In the genomic region with DNA sequence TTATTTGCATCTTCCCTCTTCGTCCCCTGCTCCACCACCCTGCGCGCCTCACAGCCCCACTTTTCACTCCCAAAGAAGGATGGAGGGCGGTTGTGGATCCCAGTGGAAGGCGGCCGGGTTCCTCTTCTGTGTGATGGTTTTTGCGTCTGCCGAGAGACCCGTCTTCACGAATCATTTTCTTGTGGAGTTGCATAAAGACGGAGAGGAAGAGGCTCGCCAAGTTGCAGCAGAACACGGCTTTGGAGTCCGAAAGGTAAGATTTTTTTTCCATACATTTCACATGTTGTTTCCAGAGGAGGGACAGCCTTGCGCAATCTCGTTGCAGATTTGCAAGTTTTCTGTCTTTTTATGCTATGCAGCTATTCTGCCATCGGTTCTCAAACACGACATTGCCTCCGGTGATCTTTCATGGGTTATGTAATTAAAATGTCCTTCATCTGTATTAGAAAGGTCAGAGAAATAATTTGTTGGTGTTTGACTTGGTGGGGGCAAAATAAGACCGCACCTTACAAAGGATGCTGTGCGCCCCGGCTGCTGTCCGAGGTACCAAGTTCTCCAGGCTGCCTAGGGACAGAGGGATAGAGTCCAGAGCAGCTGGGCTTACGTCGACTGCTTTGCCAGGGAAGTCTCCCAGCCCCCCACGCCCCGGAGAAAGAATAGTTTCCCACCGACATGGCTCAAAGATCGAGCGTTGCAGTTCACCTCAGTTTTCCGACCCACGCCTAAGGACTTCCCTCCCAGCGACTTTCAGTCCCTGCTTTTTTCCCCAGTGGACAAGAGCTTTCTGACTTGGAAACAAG, we compare ENCODE assay signal across 9 mouse cellular contexts. TPM values are rescaled to one million over a fixed set of nuclear protein-coding genes. Genes with fewer than 3 reads are reported as not detected.
DNase-seq lines count a peak whose midpoint lies in the region; ATAC-seq and TF ChIP-seq lines count a peak whose summit lies in the region.
"Had no signal": no experiment of that assay in that cellular context is flagged by ENCODE, and none has a peak within 500 bp of the region (broad histone marks: within the 10 kb centered on the region; RNA-seq: fewer than 3 reads in every experiment).

No protein-coding gene starts in this region.

- ATAC-seq in hindbrain, embryonic 12.5 days (ENCODE audit: low FRiP score): 0 out of 2 replicates have a peak, but pooled peaks have one; percentile 21
- no peak for ATAC-seq in liver, embryonic 15.5 days (ENCODE audit: insufficient read depth)

- peak overlapping the region; percentile 65 for H3K9ac ChIP-seq in hindbrain, embryonic 12.5 days
- no peak overlapping the region for H3K9ac ChIP-seq in liver, embryonic 15.5 days

- H3K9me3 ChIP-seq in E14TG2a.4 (ENCODE audit: low read length): no peaks in the 10 kb centered on the region
- H3K9me3 ChIP-seq in hindbrain, embryonic 12.5 days (replicated peaks): no peaks in the 10 kb centered on the region
- no peaks in the 10 kb centered on the region for H3K9me3 ChIP-seq in liver, embryonic 15.5 days (replicated peaks)

- TF ChIP-seq CTCF in E14TG2a.4 (conservative IDR thresholded peaks at IDR 0.05; ENCODE audit: low read length): no peak
- TF ChIP-seq CTCF in cortical plate, adult 2 months (IDR thresholded peaks at IDR 0.05; ENCODE audit: extremely low read depth, insufficient read depth, low read length): no peak

- under 1% methylated on average over 33 of the region's 33 CpGs for WGBS in hindbrain, embryonic 12.5 days
- WGBS in liver, embryonic 15.5 days (ENCODE audit: insufficient replicate concordance): 3% methylated on average over 33 of the region's 33 CpGs

- H3K36me3 ChIP-seq in E14TG2a.4 (ENCODE audit: insufficient read depth, low read length): no peaks in the 10 kb centered on the region
- no peaks in the 10 kb centered on the region for H3K36me3 ChIP-seq in hindbrain, embryonic 12.5 days
- H3K36me3 ChIP-seq in liver, embryonic 15.5 days (replicated peaks): no peaks in the 10 kb centered on the region

- intact Hi-C loops in heart, postnatal 36 days (cut with DNase I): no loop called here

- H3K27me3 ChIP-seq in E14TG2a.4 (ENCODE audit: insufficient read depth, low read length): peaks cover 44% of the 10 kb centered on the region
- peaks cover 38% of the 10 kb centered on the region for H3K27me3 ChIP-seq in hindbrain, embryonic 12.5 days
- peaks cover 51% of the 10 kb centered on the region for H3K27me3 ChIP-seq in liver, embryonic 15.5 days

- no peak for TF ChIP-seq POLR2A in cortical plate, adult 2 months (IDR thresholded peaks at IDR 0.05; ENCODE audit: extremely low read depth, insufficient read depth, low read length)

- peaks cover 36% of the 10 kb centered on the region for H3K4me1 ChIP-seq in E14TG2a.4 (replicated peaks; ENCODE audit: low read depth, low read length)
- peaks cover 2% of the 10 kb centered on the region; the same call in 1 of the 2 replicates for H3K4me1 ChIP-seq in cortical plate, adult 2 months (ENCODE audit: control insufficient read depth, insufficient read depth, low read length)
- peaks cover 21% of the 10 kb centered on the region for H3K4me1 ChIP-seq in hindbrain, embryonic 12.5 days
- no peaks in the 10 kb centered on the region for H3K4me1 ChIP-seq in liver, embryonic 15.5 days (replicated peaks)

- H3K4me2 ChIP-seq in hindbrain, embryonic 12.5 days (replicated peaks): peak overlapping the region; percentile 66
- H3K4me2 ChIP-seq in liver, embryonic 15.5 days: peak overlapping the region; percentile 57; the same call in 1 of the 2 replicates

- peak overlapping the region; percentile 85 for H3K4me3 ChIP-seq in E14TG2a.4 (replicated peaks; ENCODE audit: low read length)
- H3K4me3 ChIP-seq in cortical plate, adult 2 months (ENCODE audit: insufficient read depth, low read length): peak overlapping the region; percentile 96
- peak overlapping the region; percentile 54 for H3K4me3 ChIP-seq in hindbrain, embryonic 12.5 days
- H3K4me3 ChIP-seq in liver, embryonic 15.5 days (replicated peaks): no peak overlapping the region

- peak; percentile 83 for DNase-seq in heart, adult 11 months
- no peak for DNase-seq in heart, postnatal 36 days
- DNase-seq in yolk sac, embryonic 10.5 days (ENCODE audit: low spot score): peak; percentile 24
- DNase-seq in gastrocnemius, postnatal 25 days: no peak

- H3K27ac ChIP-seq in cortical plate, adult 2 months (ENCODE audit: insufficient read depth, low read length): peak overlapping the region; percentile 83
- H3K27ac ChIP-seq in hindbrain, embryonic 12.5 days: peak overlapping the region; percentile 86
- no peak overlapping the region for H3K27ac ChIP-seq in liver, embryonic 15.5 days (replicated peaks)

RNA-seq across cellular contexts. Expression of gene Pcsk2, which starts 0.7 kb away (rescaled TPM):
- not detected for total RNA-seq in heart, postnatal 36 days (2021)
- polyA plus RNA-seq in cortical plate, adult 2 months (2012; rRNA removed): 188 and 189 TPM in 2 replicates
- polyA plus RNA-seq in hindbrain, embryonic 12.5 days (2016; fragmentation: Nextera tagmentation; extraction: Ambion mirVana): 8.6 and 10.1 TPM in 2 replicates
- 0.02 TPM in 1 of 2 replicates, not detected in the other for polyA plus RNA-seq in liver, embryonic 15.5 days (2015; fragmentation: Nextera tagmentation; extraction: Ambion mirVana)
- under 1 TPM in 1 of 2 experiments, not detected in 1; 0.08 TPM for total RNA-seq in gastrocnemius, postnatal 25 days (2021)
- total RNA-seq: CH12.LX had no signal

Comparison
In these comparisons a context has a peak if more than half of its experiments do, and no peak if none do; other contexts are left out.
1. DNase-seq: peak in heart, adult 11 months (single experiment) and yolk sac, embryonic 10.5 days (single experiment); none in heart, postnatal 36 days (0 of 2) and gastrocnemius, postnatal 25 days (single experiment).
2. RNA of gene Pcsk2, which starts 0.7 kb away (polyA plus RNA-seq): 188 to 189 TPM in cortical plate, adult 2 months; 8.6 to 10.1 TPM in hindbrain, embryonic 12.5 days and 0.02 TPM in liver, embryonic 15.5 days; every median in the first group is over 10 times any median in the second.